Mouse (Mus musculus): ENCODE results near the gene Megf11. TPM values are rescaled to one million over a fixed set of nuclear protein-coding genes. Genes with fewer than 3 reads are reported as not detected.

The Megf11 gene
- polyA plus RNA-seq (2015; fragmentation: Nextera tagmentation; extraction: Ambion mirVana), result 0.56 and 0.63 TPM in 2 replicates

- no peak for TF ChIP-seq CTCF (IDR thresholded peaks at IDR 0.05)
- no peak for TF ChIP-seq EP300 (IDR thresholded peaks at IDR 0.05)
- H3K27me3 ChIP-seq (replicated peaks; ENCODE audit: insufficient read depth, low read length), result peaks cover 24% of the 10 kb centered on the region
- peak within 1 kb of the TSS; percentile 42 for H3K4me3 ChIP-seq (ENCODE audit: low read depth, low read length)
- H3K4me1 ChIP-seq (ENCODE audit: insufficient read depth, low read depth, low read length), result peaks cover 18% of the 10 kb centered on the region
- H3K4me2 ChIP-seq (replicated peaks; ENCODE audit: low read depth, low read length), result peak within 1 kb of the TSS; percentile 82
- WGBS, result 2% methylated on average over 53 of the region's 93 CpGs
- no peaks in the 10 kb centered on the region for H3K9me3 ChIP-seq (ENCODE audit: low read length)
- no peak within 1 kb of the TSS for H3K27ac ChIP-seq (ENCODE audit: low read length)
- H3K9ac ChIP-seq (replicated peaks; ENCODE audit: low read depth), result no peak within 1 kb of the TSS
- DNase-seq (ENCODE audit: low spot score) (peak; percentile 45), ATAC-seq (peak; percentile 37; the same call in 1 of the 2 replicates)
- H3K36me3 ChIP-seq (ENCODE audit: insufficient read depth, low read length), result no peaks in the 10 kb centered on the region
Measured at GRCm38 (mm10) chr9:64385511-64386465, at the start of gene Megf11. Gene Megf11, plus strand, starts transcription at chr9:64385626.

GRCm38 (mm10) chr9:64335825-64336224 is 49.6 kb upstream of the Megf11 start:
- DNase-seq (ENCODE audit: low spot score) (no peak), ATAC-seq (no peak)
- Histone ChIP-seq H3K27me3 (replicated peaks; ENCODE audit: insufficient read depth, low read length) (no peaks in the 10 kb centered on the region), H3K36me3 (ENCODE audit: insufficient read depth, low read length) (peaks cover 10% of the 10 kb centered on the region; the same call in 1 of the 2 replicates), H3K9ac (replicated peaks; ENCODE audit: low read depth) (no peak overlapping the region), H3K4me1 (ENCODE audit: insufficient read depth, low read depth, low read length) (no peaks in the 10 kb centered on the region), H3K4me3 (ENCODE audit: low read depth, low read length) (no peak overlapping the region), H3K4me2 (replicated peaks; ENCODE audit: low read depth, low read length) (no peak overlapping the region), H3K9me3 (ENCODE audit: low read length) (no peaks in the 10 kb centered on the region), H3K27ac (ENCODE audit: low read length) (no peak overlapping the region)
- TF ChIP-seq CTCF (IDR thresholded peaks at IDR 0.05), result no peak
- TF ChIP-seq EP300 (IDR thresholded peaks at IDR 0.05), result no peak
- 87% methylated on average over 6 of the region's 6 CpGs for WGBS

GRCm38 (mm10) chr9:64339361-64339760 is 46.1 kb upstream of the Megf11 start:
- WGBS, result 56% methylated on average over 8 of the region's 8 CpGs
- Histone ChIP-seq H3K4me1 (ENCODE audit: insufficient read depth, low read depth, low read length) (no peaks in the 10 kb centered on the region), H3K4me3 (ENCODE audit: low read depth, low read length) (no peak overlapping the region), H3K9me3 (ENCODE audit: low read length) (no peaks in the 10 kb centered on the region), H3K36me3 (ENCODE audit: insufficient read depth, low read length) (peaks cover 10% of the 10 kb centered on the region; the same call in 1 of the 2 replicates), H3K27me3 (replicated peaks; ENCODE audit: insufficient read depth, low read length) (no peaks in the 10 kb centered on the region), H3K4me2 (replicated peaks; ENCODE audit: low read depth, low read length) (peak overlapping the region; percentile 81; the same call in 1 of the 2 replicates), H3K9ac (replicated peaks; ENCODE audit: low read depth) (no peak overlapping the region), H3K27ac (ENCODE audit: low read length) (no peak overlapping the region)
- no peak for DNase-seq (ENCODE audit: low spot score)
- TF ChIP-seq CTCF (IDR thresholded peaks at IDR 0.05) (no peak), EP300 (IDR thresholded peaks at IDR 0.05) (no peak)
- ATAC-seq, result no peak

DNA sequence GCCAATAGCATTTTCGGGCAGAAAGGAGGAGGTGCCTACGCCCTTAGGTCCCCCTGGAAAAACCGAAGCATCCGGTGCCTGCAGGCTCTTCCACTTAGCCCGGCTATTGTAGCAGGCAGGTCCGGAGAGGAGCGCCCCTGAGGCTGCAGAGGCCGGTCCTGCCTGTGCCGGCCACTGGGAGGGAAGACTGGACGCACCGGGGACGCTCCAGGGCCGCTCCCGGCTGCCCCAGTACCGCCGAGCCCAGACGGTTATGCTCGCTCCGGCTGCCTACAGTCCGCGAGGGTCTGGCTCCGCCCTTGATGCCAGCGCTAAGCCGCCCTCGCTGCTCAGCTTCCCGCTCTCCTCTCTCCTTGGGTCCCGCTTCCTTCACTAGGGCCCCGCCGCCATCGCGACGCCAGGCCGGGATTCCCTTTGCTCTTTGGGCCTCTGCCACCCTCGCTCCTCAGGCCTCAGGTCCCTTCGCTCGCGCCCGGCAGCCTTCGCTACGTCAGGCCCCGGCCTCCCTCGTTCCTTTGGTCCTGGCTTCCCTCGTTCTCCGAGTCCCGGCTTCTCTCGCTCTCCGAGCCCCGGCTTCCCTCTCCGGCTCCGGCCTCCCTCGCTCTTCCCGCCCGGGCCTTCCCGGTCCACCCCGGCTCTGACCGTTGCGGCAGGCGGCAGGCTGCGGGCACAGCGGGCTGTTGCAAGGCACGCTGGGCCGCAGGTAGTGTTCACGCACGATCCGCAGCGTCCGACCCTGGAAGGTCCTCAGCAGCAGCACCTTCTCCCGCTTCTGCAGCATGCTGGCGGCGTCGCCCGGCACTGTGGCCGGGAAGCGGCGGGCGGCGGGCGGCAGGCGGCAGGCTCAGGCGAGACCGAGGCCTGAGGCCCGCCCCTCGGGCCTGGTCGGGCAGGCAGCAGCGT is 44.8 kb upstream of the Megf11 start:
- H3K36me3 ChIP-seq (ENCODE audit: insufficient read depth, low read length), result peaks cover 10% of the 10 kb centered on the region; the same call in 1 of the 2 replicates
- H3K9ac ChIP-seq (replicated peaks; ENCODE audit: low read depth), result peak overlapping the region; percentile 99
- H3K9me3 ChIP-seq (ENCODE audit: low read length), result no peaks in the 10 kb centered on the region
- peak; percentile 92 for ATAC-seq
- peak; percentile 92 for DNase-seq (ENCODE audit: low spot score)
- H3K27me3 ChIP-seq (replicated peaks; ENCODE audit: insufficient read depth, low read length), result no peaks in the 10 kb centered on the region
- H3K27ac ChIP-seq (ENCODE audit: low read length), result peak overlapping the region; percentile 100
- TF ChIP-seq EP300 (IDR thresholded peaks at IDR 0.05), result no peak
- peak; percentile 39 for TF ChIP-seq CTCF (IDR thresholded peaks at IDR 0.05)
- no peaks in the 10 kb centered on the region for H3K4me1 ChIP-seq (ENCODE audit: insufficient read depth, low read depth, low read length)
- peak overlapping the region; percentile 68 for H3K4me3 ChIP-seq (ENCODE audit: low read depth, low read length)
- 1% methylated on average over 69 of the region's 85 CpGs for whole genome bisulfite sequencing
- peak overlapping the region; percentile 81 for H3K4me2 ChIP-seq (replicated peaks; ENCODE audit: low read depth, low read length)

DNA sequence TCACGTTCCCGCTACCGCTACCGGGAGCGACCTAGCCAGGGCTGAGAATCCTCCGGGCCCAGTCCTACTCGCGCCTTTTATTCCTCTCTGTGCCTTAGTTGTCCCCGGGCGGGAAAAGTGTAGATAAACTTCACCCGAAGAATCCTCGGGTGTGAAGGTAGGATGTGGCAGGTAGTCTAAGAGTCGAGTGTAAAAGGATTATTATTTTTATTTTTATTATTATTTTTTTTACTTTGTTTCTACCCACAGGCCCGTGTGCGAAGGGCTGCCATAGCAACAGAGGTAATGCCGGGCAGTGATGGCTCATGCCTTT is 44.2 kb upstream of the Megf11 start, which contains the start of gene Dis3l:
Gene Dis3l, minus strand, starts transcription at position 35 of the 313 bp plus-strand sequence.
- peak within 1 kb of the TSS; percentile 100 for H3K27ac ChIP-seq (ENCODE audit: low read length)
- peaks cover 9% of the 10 kb centered on the region; the same call in 1 of the 2 replicates for H3K36me3 ChIP-seq (ENCODE audit: insufficient read depth, low read length)
- H3K9me3 ChIP-seq (ENCODE audit: low read length), result no peaks in the 10 kb centered on the region
- peak within 1 kb of the TSS; percentile 68 for H3K4me3 ChIP-seq (ENCODE audit: low read depth, low read length)
- WGBS, result 5% methylated on average over 16 of the region's 16 CpGs
- peak within 1 kb of the TSS; percentile 99 for H3K9ac ChIP-seq (replicated peaks; ENCODE audit: low read depth)
- ATAC-seq (no peak), DNase-seq (ENCODE audit: low spot score) (no peak)
- H3K27me3 ChIP-seq (replicated peaks; ENCODE audit: insufficient read depth, low read length), result no peaks in the 10 kb centered on the region
- H3K4me1 ChIP-seq (ENCODE audit: insufficient read depth, low read depth, low read length), result no peaks in the 10 kb centered on the region
- no peak for TF ChIP-seq CTCF (IDR thresholded peaks at IDR 0.05)
- TF ChIP-seq EP300 (IDR thresholded peaks at IDR 0.05), result no peak
- peak within 1 kb of the TSS; percentile 81 for H3K4me2 ChIP-seq (replicated peaks; ENCODE audit: low read depth, low read length)
